Mouse (Mus musculus) heart, postnatal 0 days (tissue): Measurements from ENCODE around the gene Lsm7. TPM values are rescaled to one million over a fixed set of nuclear protein-coding genes. Genes with fewer than 3 reads are reported as not detected.
"Not testable (repeated sequence)": the region's sequence is repeated elsewhere in the genome, so short reads cannot be mapped to it uniquely, and the experiment has no call there.

ENCODE experiments used
- ATAC-seq: fragments of 200-750 bp; cut with Nextera tagmentation; 2 replicates; pipeline ENCODE4 v1.8.0; 2017; ENCODE audit warnings: low read depth, moderate number of reproducible peaks, moderate library complexity; ENCODE audit not compliant: insufficient read depth
- DNase-seq: peaks from one replicate; pipeline ENCODE4 v3.0.0-alpha.2; 2016; ENCODE audit warnings: low spot score
- H3K27ac ChIP-seq: fragments of 300-500 bp; sonication (generic); 2 replicates; pipeline ENCODE4 v1.5.1; 2014; ENCODE audit warnings: low read depth, mild to moderate bottlenecking
- H3K27me3 ChIP-seq: fragments of 300-500 bp; sonication (generic); 2 replicates; pipeline ENCODE4 v1.6.1; 2014; ENCODE audit warnings: low read length, mixed read lengths; ENCODE audit not compliant: control insufficient read depth, insufficient read depth
- H3K36me3 ChIP-seq: fragments of 300-500 bp; sonication (generic); replicated peaks from 2 replicates; pipeline ENCODE4 v1.6.1; 2014; ENCODE audit warnings: low read length, mixed read lengths; ENCODE audit not compliant: control insufficient read depth, insufficient read depth
- H3K4me1 ChIP-seq: fragments of 300-500 bp; sonication (generic); 2 replicates; pipeline ENCODE4 v1.6.1; 2014; ENCODE audit warnings: antibody characterized with exemption; ENCODE audit not compliant: control insufficient read depth, insufficient read depth
- H3K4me2 ChIP-seq: fragments of 300-500 bp; sonication (generic); 2 replicates; pipeline ENCODE4 v1.6.1; 2014; ENCODE audit warnings: low read depth, mild to moderate bottlenecking, low read length, moderate library complexity
- H3K4me3 ChIP-seq: fragments of 300-500 bp; sonication (generic); 2 replicates; pipeline ENCODE4 v1.5.1; 2014; ENCODE audit warnings: low read depth, low read length
- H3K9ac ChIP-seq: fragments of 300-500 bp; sonication (generic); replicated peaks from 2 replicates; pipeline ENCODE4 v1.6.1; 2014; ENCODE audit warnings: low read depth, low read length, mixed read lengths
- H3K9me3 ChIP-seq: fragments of 300-500 bp; sonication (generic); replicated peaks from 2 replicates; pipeline ENCODE4 v1.6.1; 2016; ENCODE audit warnings: low read length; ENCODE audit not compliant: control insufficient read depth
- CTCF ChIP-seq: IDR thresholded peaks from 2 replicates; pipeline ENCODE4 v1.5.1; 2016; ENCODE audit warnings: antibody characterized with exemption, control low read depth, low read depth
- EP300 ChIP-seq: IDR thresholded peaks from 2 replicates; pipeline ENCODE4 v1.6.1; 2016; ENCODE audit warnings: antibody characterized with exemption, low read depth
- WGBS: fragments of 180-500 bp; shearing (Covaris S2); extraction: QIAGEN DNeasy Blood & Tissue Kit; methylation state at CpG from one replicate; pipeline ENCODE4 v1.1.7; 2014; 5-methylcytosine and 5-hydroxymethylcytosine counted together
- polyA plus RNA-seq: library from polyadenylated mRNA; unstranded; fragments of >200 nt; fragmentation: Nextera tagmentation; extraction: Ambion mirVana; gene quantifications from 2 replicates; pipeline ENCODE4 v1.2.1, GENCODE M21; 2015
- total RNA-seq: library from RNA; depleted of rRNA; stranded (reverse); fragments of >200 nt; gene quantifications from 2 replicates; pipeline ENCODE4 v1.2.3, GENCODE M21; 2014; ENCODE audit warnings: low replicate concordance

Lsm7 gene
- total and polyA plus RNA-seq, 2 experiments from 2014 or later, result 118 to 162 TPM

- DNase-seq (no peak), ATAC-seq (no peak)
- WGBS, result 16% methylated on average over 9 of the region's 9 CpGs
- Histone ChIP-seq H3K27me3 (peaks cover 30% of the 10 kb centered on the region), H3K9me3 (no peaks in the 10 kb centered on the region), H3K36me3 (peaks cover 23% of the 10 kb centered on the region), H3K27ac (no peak overlapping the region), H3K4me2 (no peak overlapping the region), H3K9ac (no peak overlapping the region), H3K4me3 (no peak overlapping the region), H3K4me1 (peaks cover 20% of the 10 kb centered on the region)
- TF ChIP-seq EP300 (no peak), CTCF (no peak)
Measured at GRCm38 (mm10) chr10:80831136-80831535, 23.9 kb downstream of the Lsm7 start.

GRCm38 (mm10) chr10:80829359-80830278 is 25.4 kb downstream of the Lsm7 start:
- no peak overlapping the region for H3K4me3 ChIP-seq
- TF ChIP-seq EP300, result no peak
- TF ChIP-seq CTCF, result no peak
- H3K9ac ChIP-seq, result no peak overlapping the region
- H3K4me2 ChIP-seq, result no peak overlapping the region
- no peak for DNase-seq
- peaks cover 23% of the 10 kb centered on the region for H3K36me3 ChIP-seq
- 41% methylated on average over 1 of the region's 1 CpGs for WGBS
- H3K9me3 ChIP-seq, result no peaks in the 10 kb centered on the region
- peaks cover 15% of the 10 kb centered on the region for H3K27me3 ChIP-seq
- no peak overlapping the region for H3K27ac ChIP-seq
- peaks cover 20% of the 10 kb centered on the region for H3K4me1 ChIP-seq
- no peak for ATAC-seq

GRCm38 (mm10) chr10:80828587-80828986 is 26.4 kb downstream of the Lsm7 start:
- H3K9ac ChIP-seq, H3K27me3 ChIP-seq, H3K9me3 ChIP-seq, ATAC-seq, H3K27ac ChIP-seq, DNase-seq: not testable (repeated sequence)
- Histone ChIP-seq H3K36me3 (peaks cover 23% of the 10 kb centered on the region), H3K4me1 (peaks cover 20% of the 10 kb centered on the region), H3K4me2 (peak overlapping the region; percentile 95), H3K4me3 (peak overlapping the region; percentile 88)
- WGBS, result 74% methylated on average over 9 of the region's 9 CpGs

GRCm38 (mm10) chr10:80827870-80828420 is 27.1 kb downstream of the Lsm7 start:
- TF ChIP-seq EP300 (no peak), CTCF (no peak)
- WGBS, result 58% methylated on average over 10 of the region's 10 CpGs
- Histone ChIP-seq H3K36me3 (peaks cover 23% of the 10 kb centered on the region), H3K9ac (peak overlapping the region; percentile 94), H3K4me2 (peak overlapping the region; percentile 95), H3K9me3 (no peaks in the 10 kb centered on the region), H3K4me1 (peaks cover 20% of the 10 kb centered on the region), H3K4me3 (peak overlapping the region; percentile 88), H3K27me3 (no peaks in the 10 kb centered on the region), H3K27ac (no peak overlapping the region)
- DNase-seq (no peak), ATAC-seq (no peak)

- H3K27me3 ChIP-seq, result no peaks in the 10 kb centered on the region
- no peak for ATAC-seq
- DNase-seq, result no peak
- H3K4me3 ChIP-seq, result peak overlapping the region; percentile 88
- WGBS, result 4% methylated on average over 29 of the region's 29 CpGs
- H3K9ac ChIP-seq, result peak overlapping the region; percentile 94
- H3K4me2 ChIP-seq, result peak overlapping the region; percentile 95
- peak overlapping the region; percentile 95 for H3K27ac ChIP-seq
- no peaks in the 10 kb centered on the region for H3K9me3 ChIP-seq
- peaks cover 20% of the 10 kb centered on the region for H3K4me1 ChIP-seq
- H3K36me3 ChIP-seq, result peaks cover 23% of the 10 kb centered on the region
- TF ChIP-seq CTCF (no peak), EP300 (no peak)
Measured at GRCm38 (mm10) chr10:80827063-80827869, 27.7 kb downstream of the Lsm7 start.
